Mouse (Mus musculus) bone marrow, adult 2 months (tissue): ENCODE measurements at regions not wholly inside any gene's neighbourhood (a gene's known extent, or its start where the extent isn't known, plus 50 kb on each side); places are given as distances from the start of the nearest gene placed in this dataset.

Source experiments
- CTCF ChIP-seq: fragments of 200-500 bp; IDR thresholded peaks from 2 replicates; pipeline ENCODE4 v1.5.1; 2011; ENCODE audit warnings: low read length, control low read depth; ENCODE audit not compliant: control insufficient read depth, insufficient read depth
- POLR2A ChIP-seq: fragments of 200-500 bp; IDR thresholded peaks from 2 replicates; pipeline ENCODE4 v1.6.1; 2011; ENCODE audit warnings: low read depth, mild to moderate bottlenecking, control low read depth, low read length, borderline replicate concordance; ENCODE audit not compliant: control insufficient read depth

- no peak; the same call in 1 of the 2 replicates for TF ChIP-seq CTCF
- no peak for TF ChIP-seq POLR2A
Measured at GRCm38 (mm10) chr5:142350574-142350973, 50.7 kb upstream of the Foxk1 start.
